Mouse (Mus musculus): Measurements from ENCODE around the gene Mgat4b.

- TF ChIP-seq POLR2A (IDR thresholded peaks at IDR 0.05; ENCODE audit: control insufficient read depth, low read depth, low read length), result no peak
- no peak for TF ChIP-seq CTCF (IDR thresholded peaks at IDR 0.05; ENCODE audit: control insufficient read depth, insufficient read depth, insufficient replicate concordance, low read depth, low read length)
Observed at GRCm38 (mm10) chr11:50198219-50198846, 12.4 kb upstream of the Mgat4b start.

Measured in testis, adult 2 months (tissue).